Mouse (Mus musculus) heart, postnatal 25 days (tissue): ENCODE measurements around the gene Ap4s1. TPM values are rescaled to one million over a fixed set of nuclear protein-coding genes. Genes with fewer than 3 reads are reported as not detected.

Source experiments
- DNase-seq: peaks from one replicate; pipeline ENCODE4 v3.0.0; 2022; ENCODE audit warnings: low spot score
- intact Hi-C: fragments of 180-260 bp; cut with DNase I; formaldehyde crosslinking; loops from one replicate; pipeline ENCODE4 v1.15.1; 2025
- total RNA-seq, 2 experiments: library from RNA; stranded (reverse); gene quantifications; 2 replicates each; pipeline ENCODE4 v1.2.3; 2021

Ap4s1 gene
- total RNA-seq, 2 experiments from 2014 or later = 48.8 to 55.6 TPM

DNA sequence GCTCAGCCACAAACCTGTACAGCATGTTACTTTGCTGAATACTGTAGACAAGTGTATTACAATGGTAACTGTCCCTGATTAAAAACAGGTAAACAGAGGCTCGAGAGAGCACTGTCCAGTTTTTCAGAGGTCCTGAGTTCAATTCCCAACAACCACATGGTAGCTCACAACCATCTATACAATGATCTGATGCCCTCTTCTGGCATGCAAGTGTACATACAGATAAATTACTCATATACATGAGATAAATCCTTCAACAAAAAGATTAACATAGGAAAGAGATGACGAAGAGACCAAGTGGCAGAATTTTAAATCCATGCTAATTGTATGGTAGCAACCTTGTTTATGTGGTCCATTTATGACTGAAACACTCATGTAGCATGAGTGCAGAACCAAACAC is 56.5 kb downstream of the Ap4s1 start:
- DNase-seq = no peak
- intact Hi-C loops = loop anchor here (10.0 kb wide), 1 partner anchor 303 kb away; no protein-coding TSS in a partner anchor

GRCm38 (mm10) chr12:51755938-51756598 is 65.2 kb downstream of the Ap4s1 start:
- intact Hi-C loops = loop anchor here (10.0 kb wide), 1 partner anchor 361 kb away; no protein-coding TSS in a partner anchor
- DNase-seq = no peak

GRCm38 (mm10) chr12:51756599-51756961 is 65.7 kb downstream of the Ap4s1 start:
- DNase-seq = no peak
- intact Hi-C loops = loop anchor here (10.0 kb wide), 1 partner anchor 362 kb away; no protein-coding TSS in a partner anchor

GRCm38 (mm10) chr12:51759374-51759773 is 68.5 kb downstream of the Ap4s1 start:
- intact Hi-C loops = loop anchor here (10.0 kb wide), 1 partner anchor 365 kb away; no protein-coding TSS in a partner anchor

GRCm38 (mm10) chr12:51767454-51767853 is 76.6 kb downstream of the Ap4s1 start:
- no peak for DNase-seq
- intact Hi-C loops = no loop called here

More at GRCm38 (mm10) chr12:51759374-51759773, 68.5 kb downstream of the Ap4s1 start:
- DNase-seq = no peak

DNA sequence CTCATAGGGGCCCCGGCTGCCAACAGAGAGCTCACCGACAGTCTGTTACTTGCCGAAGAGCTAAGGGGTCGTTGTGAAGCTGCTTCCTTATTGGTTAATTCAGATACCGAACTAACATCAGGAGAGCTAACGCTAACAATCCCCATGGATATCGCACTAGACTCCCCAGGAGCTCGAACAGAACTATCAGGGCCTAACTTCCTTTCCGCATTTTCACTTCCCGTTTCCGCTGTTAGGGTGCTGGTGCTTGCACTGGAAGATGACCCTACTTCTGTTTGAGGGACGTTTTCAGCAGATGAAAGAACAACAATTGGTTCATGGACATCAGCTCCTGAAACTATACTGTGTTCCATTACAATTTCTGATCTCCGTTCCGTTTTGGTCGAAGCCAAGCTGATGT is 77.9 kb downstream of the Ap4s1 start:
- intact Hi-C loops = no loop called here
- no peak for DNase-seq

GRCm38 (mm10) chr12:51784842-51785241 is 94.0 kb downstream of the Ap4s1 start:
- intact Hi-C loops = no loop called here
- no peak for DNase-seq

Other genes starting within 250 kb of the Ap4s1 start
- under 1 TPM; 0.22 to 0.34 TPM for gene Coch, start 97.7 kb upstream of the Ap4s1 start, total RNA-seq
- gene Strn3, start 864 bp downstream of the Ap4s1 start, total RNA-seq = 100 to 1,000 TPM; 104 to 105 TPM
- 10 to 100 TPM; 76.9 to 84.5 TPM for gene Hectd1, start 138.5 kb downstream of the Ap4s1 start, total RNA-seq